Mouse (Mus musculus): Measurements from ENCODE around the gene Gprin2. TPM values are rescaled to one million over a fixed set of nuclear protein-coding genes. Genes with fewer than 3 reads are reported as not detected.

Gprin2 gene
- total RNA-seq, 4 experiments from 2014 or later = 2.9 to 3.5 (median 3.2) TPM

DNA sequence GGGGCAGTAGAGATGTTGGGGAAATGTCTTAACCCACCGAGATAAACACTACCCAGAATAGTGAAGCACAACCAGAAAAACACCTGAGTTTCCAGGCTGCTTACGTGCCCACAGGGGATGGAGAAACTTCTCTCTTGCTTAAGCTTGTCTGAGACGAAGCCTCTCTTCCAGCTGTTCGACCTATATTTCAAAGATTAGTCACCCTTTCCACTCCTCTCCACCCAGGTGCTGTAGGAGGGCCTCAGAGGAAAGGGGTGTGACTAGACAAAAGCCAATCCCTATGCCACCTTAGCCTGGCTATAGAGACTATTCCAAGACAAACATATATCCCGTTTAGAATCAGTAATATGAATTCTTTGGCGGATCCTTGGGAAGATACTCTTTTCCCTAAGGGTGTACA, 6.5 kb upstream of the Gprin2 start:
- no peak for DNase-seq (ENCODE audit: low spot score in 2 of 2)

- no peak for DNase-seq (ENCODE audit: low spot score in 2 of 2)
These were observed 669 bp downstream of the Gprin2 start for GRCm38 (mm10) chr14:34200738-34201230.

- no peak for DNase-seq (ENCODE audit: low spot score in 2 of 2)
These were observed 4.7 kb downstream of the Gprin2 start for GRCm38 (mm10) chr14:34196706-34197105.

DNA sequence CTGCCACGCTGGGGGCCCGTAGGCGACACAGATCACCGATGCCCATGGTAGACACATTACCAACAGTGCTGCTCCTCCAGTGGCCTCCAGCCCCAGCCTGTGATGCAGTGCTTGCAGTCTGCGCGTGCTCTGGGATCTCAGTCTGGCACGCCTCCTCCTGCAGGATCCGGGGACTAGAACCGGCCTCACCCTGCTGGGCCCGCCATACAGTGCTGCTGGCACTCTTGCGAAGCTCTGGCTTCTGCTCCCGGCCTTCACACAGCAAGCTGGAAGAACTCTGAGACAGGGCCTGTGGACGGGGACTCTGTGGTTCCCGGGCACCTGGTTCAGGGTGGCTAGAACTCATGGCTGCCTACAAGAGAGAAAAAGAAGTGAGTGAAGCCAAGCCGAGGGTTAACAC, 6.0 kb downstream of the Gprin2 start:
- no peak for DNase-seq (ENCODE audit: low spot score in 2 of 2)

- no peak for DNase-seq (ENCODE audit: low spot score in 2 of 2)
These were observed 7.6 kb downstream of the Gprin2 start for GRCm38 (mm10) chr14:34193879-34194278.

- DNase-seq (ENCODE audit: low spot score in 2 of 2) = no peak
These were observed 11.1 kb downstream of the Gprin2 start for GRCm38 (mm10) chr14:34190361-34190760.

DNA sequence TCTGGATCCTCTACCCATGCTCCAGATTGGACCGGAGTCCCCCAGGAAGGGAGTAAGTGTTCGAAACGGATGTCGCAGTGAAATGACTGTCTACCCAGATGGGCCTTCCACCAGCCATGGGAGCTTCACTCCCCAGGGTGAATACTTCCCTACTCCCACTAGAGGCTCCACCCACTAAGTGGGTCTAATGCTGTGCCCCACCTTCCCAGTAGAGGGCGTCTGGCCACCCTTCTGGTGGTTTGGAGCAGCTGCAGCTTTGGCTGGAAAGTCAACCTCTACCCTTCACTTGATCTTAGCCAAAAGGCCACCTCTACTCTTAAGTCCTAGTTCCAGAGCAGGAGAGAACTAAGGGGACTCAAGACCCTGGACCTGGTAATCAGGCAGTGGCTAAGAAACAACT, 12.8 kb downstream of the Gprin2 start:
- peak in 1 of 2 experiments; percentile 21 for DNase-seq (ENCODE audit: low spot score in 2 of 2)

GRCm38 (mm10) chr14:34183101-34183500, 18.4 kb downstream of the Gprin2 start:
- DNase-seq (ENCODE audit: low spot score in 2 of 2) = no peak

- DNase-seq (ENCODE audit: low spot score in 2 of 2) = peak; percentile 18 to 91
These were observed 22.1 kb downstream of the Gprin2 start for GRCm38 (mm10) chr14:34179351-34179750.

DNA sequence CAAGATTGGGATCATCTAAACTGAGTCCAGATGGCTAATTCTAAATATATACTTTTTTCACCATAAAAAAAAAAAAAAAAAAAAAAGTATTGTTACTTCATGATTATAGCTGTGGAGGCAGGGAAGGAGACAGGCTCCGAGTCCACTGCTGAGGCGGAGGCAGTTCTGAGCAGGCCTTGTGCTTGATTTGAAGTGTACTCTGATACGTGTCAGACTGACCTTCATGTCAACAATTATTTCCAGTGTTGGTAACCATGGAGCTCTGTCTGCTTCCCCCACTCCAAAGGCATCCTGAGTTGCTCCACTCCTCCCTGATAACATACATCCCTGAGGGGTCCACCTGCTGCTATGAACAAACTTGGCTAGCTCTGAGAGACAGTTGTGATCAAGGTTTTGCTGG, 30.3 kb downstream of the Gprin2 start:
- no peak for DNase-seq (ENCODE audit: low spot score in 2 of 2)

- no peak for DNase-seq (ENCODE audit: low spot score in 2 of 2)
These were observed 45.7 kb downstream of the Gprin2 start for GRCm38 (mm10) chr14:34155752-34156151.

DNA sequence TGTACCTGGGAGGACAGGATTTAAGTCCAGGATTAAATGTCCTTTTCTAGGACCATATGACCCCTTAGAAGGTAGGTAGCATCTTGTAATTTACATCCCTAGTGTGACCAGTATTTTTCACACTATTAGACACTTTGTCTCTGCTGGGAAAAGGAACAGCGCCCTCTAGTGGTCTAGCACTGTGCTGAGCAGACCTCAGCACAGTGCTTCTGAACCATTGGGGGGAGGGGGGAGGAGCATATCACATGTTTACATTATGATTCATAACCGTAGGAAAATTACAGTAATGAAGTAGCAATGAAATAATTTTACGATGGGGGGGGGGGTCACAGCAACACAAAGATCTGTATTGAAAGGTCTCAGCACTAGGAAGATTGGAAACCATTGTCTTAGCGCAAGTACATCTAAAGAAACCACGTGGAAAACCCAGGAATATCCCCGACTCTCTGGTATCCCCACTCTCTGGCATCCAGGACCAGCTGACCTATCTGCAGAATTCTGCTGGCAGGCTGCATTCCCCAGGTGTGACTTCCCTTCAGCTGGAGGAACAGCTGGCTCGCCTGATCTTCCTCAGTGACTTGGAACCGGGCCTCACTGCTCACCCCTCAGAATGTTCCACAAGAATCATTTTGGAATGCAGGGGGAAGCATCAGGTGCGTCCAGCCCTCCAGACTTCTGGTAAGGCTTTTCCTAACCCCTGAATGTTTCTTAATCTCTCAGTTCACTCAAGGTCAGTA, 46.7 kb downstream of the Gprin2 start:
- no peak for DNase-seq (ENCODE audit: low spot score in 2 of 2)

DNA sequence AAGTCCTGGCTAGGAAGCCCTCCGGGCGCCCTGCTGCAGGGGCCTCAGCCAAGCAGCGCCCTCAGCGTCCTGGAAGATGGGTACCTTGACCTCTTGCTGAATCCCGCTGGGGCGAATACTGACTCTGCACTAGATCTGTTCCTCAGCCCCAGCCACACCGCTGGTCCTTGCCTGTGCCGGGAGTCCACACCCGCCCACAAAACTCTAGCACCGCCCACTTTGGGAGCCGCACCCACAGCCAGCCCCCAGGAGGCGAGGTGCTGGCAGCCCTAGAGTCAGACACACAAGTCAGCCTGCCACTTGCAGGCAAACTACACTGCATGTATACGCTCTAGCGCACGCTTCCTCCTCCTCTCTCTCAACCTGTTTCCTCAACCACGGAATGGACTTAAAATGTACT, 49.1 kb downstream of the Gprin2 start, which contains the start of gene Npy4r:
TSS of gene Npy4r (minus strand) at position 148 of the 400 bp plus-strand sequence.
- DNase-seq (ENCODE audit: low spot score in 2 of 2) = no peak

GRCm38 (mm10) chr14:34142915-34143314, 58.5 kb downstream of the Gprin2 start:
- DNase-seq (ENCODE audit: low spot score in 2 of 2) = no peak

GRCm38 (mm10) chr14:34142316-34142715, 59.1 kb downstream of the Gprin2 start:
- no peak for DNase-seq (ENCODE audit: low spot score in 2 of 2)

DNA sequence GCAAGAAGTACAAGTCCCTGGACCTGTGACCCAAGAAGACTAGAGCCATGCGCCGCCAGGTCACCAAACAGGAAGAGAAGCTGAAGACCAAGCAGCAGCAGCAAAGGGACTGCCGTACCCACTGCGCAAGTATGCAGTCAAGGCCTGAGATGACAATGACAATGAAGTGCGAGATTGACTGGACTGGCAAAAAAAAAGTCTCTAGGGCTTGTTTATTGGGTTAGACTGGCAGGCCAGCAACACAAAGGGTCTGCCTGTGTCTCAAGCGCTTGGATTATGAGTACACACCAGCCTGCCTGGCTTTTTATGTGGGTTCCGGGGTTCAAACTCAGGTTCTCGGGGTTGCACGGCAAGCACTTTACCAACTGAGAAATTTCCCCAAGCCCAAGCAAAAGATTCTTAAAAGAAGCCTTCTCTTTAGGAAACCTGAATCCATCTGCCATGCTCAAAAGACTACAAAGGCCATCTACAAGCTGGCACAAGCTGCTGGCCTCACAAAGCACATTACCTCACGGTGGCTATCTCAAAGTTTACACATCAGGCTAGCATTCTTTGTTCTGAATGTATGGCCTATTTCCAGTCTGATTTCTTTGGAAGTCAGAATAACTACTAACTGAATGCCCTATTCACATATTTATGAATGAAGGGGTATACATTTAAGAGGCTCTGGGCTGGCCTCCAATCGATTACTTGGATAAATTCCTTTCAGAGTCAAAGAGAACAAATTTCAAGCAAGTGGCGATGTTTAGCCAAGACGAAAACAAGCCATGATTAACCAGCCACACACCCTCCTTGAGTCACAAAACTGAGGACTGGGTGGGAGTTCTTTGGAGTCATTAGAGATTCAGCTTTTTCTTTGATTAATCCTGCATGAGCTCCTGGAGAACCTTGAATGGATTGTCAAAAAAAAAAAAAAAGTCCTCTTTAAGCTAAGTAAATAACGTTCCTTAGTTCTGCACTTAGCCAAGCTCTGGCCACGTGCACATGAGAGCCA, 61.5 kb downstream of the Gprin2 start:
- no peak for DNase-seq (ENCODE audit: low spot score in 2 of 2)

Other genes starting within 250 kb of the Gprin2 start
- gene Rbp3, start 247.7 kb downstream of the Gprin2 start, total RNA-seq (2022) = under 1 TPM in 1 of 4 experiments, not detected in 3; 0.32 TPM
- gene Zfp488, start 222.9 kb downstream of the Gprin2 start, total RNA-seq (2022) = 1 to 10 TPM; 3.4 to 4.6 (median 4.2) TPM
- gene Gm30083, start 186.5 kb downstream of the Gprin2 start, total RNA-seq (2022) = not detected
- not detected for gene Gm5460, start 184.9 kb downstream of the Gprin2 start, total RNA-seq (2022)
- not detected for gene Antxrl, start 148.9 kb downstream of the Gprin2 start, total RNA-seq (2022)
- gene Anxa8, start 115.7 kb downstream of the Gprin2 start, total RNA-seq (2022) = under 1 TPM; 0.60 to 0.96 (median 0.72) TPM
- gene A630023A22Rik, start 98.9 kb downstream of the Gprin2 start, total RNA-seq (2022) = not detected
- not detected for gene Npy4r, start 49.2 kb downstream of the Gprin2 start, total RNA-seq (2022)
- gene Syt15, start 17.9 kb upstream of the Gprin2 start, total RNA-seq (2022) = under 1 TPM; 0.33 to 0.80 (median 0.52) TPM
- gene Shld2, start 108.8 kb upstream of the Gprin2 start, total RNA-seq (2022) = 10 to 100 TPM; 10.9 to 16.4 (median 12.1) TPM
- 100 to 1,000 TPM; 281 to 334 (median 318) TPM for gene Glud1, start 109.1 kb upstream of the Gprin2 start, total RNA-seq (2022)
- gene Fam25c, start 153.8 kb upstream of the Gprin2 start, total RNA-seq (2022) = 1 to 10 TPM in 1 of 4 experiments, not detected in 3; 1.3 TPM
- 1 to 10 TPM; 5.4 to 7.2 (median 6.0) TPM for gene Sncg, start 173.1 kb upstream of the Gprin2 start, total RNA-seq (2022)
- 1 to 10 TPM; 4.9 to 7.3 (median 5.8) TPM for gene Mmrn2, start 173.8 kb upstream of the Gprin2 start, total RNA-seq (2022)